Mouse (Mus musculus) urinary bladder, adult 2 months (tissue): Measurements from ENCODE around the gene Elovl6. TPM values are rescaled to one million over a fixed set of nuclear protein-coding genes. Genes with fewer than 3 reads are reported as not detected.

Source experiments
- DNase-seq: peaks from one replicate; pipeline ENCODE4 v3.0.0; 2022; ENCODE audit warnings: low spot score
- polyA plus RNA-seq: library from polyadenylated mRNA; depleted of rRNA; stranded (reverse); fragments of >200 nt; gene quantifications from 2 replicates; pipeline ENCODE4 v1.2.3, GENCODE M21; 2012

Elovl6 gene
- polyA plus RNA-seq, 1 experiment = 34.2 TPM

DNA sequence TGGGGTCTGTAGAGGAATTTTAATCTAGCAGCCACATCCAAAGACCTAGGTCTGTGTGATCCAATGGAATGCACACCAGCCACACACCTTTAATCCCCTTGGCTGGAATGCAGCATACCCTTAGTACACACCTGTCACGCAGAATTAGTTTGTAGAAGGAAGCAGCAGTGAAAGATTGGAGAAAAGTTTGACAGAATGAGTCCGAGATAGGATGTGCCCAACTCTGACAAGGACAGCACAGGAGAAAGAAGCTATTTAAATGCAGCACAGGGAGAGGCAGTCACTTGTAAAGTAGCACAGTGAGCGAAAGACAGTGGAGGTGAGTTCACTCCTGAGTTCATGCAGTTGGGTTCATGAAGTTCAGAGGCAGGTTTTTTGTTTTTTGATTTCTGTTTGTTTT lies 11.2 kb downstream of the Elovl6 start:
- no peak for DNase-seq

DNA sequence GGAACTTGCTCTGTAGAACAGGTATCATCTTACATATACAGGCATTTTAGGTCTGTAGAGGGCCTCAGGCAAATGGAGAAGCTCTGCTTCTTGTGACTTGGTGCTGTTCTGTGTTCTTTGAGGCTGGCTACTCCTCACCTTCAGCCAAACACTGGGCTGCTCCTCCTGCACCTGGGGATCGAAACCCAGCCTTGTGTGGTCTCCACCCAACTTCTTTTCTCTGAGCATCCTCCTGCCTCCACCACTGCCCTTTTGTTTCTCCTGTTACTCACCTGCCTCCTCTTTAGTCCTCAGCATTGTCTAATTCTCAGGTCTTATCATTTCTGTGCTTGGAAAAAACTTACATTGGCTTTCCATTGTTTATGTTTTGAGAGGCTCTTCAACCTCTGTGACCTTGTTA lies 12.1 kb downstream of the Elovl6 start:
- DNase-seq = no peak

DNA sequence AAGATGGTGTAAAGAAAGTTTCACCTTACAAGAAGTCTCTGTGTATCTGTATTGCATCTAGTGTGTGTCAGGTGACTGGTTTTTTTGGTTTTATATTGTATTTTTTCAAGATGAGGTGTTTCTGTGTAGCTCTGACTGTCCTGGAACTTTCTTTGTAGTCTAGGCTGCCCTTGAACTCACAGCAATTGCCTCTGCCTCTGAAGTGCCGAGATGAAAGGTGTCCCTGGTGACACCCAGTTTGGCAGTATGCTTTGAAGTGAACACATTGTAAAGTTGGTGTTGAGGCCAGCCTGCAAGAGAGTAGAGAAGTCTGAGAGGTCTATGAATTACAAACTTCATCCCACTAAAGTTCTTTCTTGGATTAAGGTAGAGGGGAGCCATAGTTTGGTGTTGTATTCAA lies 13.1 kb downstream of the Elovl6 start:
- no peak for DNase-seq

DNA sequence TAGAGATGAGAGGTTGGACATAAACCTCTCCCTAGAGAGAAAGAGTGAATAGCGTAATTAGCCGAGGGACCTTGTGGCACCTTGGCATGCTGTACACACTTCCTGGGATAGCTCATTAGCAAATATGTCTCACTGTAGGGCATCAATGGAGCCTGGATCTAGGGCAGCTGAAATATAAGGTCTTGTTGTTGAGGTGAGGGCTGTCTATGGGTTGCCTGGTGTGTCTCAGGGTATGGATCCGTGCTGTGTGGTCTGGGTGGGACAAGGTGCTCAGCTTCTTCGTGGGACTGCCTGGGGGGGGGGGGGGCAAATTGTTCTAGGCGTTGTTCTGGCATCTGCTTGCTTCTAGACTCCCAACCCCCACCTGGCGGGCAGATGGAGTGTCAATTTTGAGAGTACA lies 13.6 kb downstream of the Elovl6 start:
- no peak for DNase-seq

DNA sequence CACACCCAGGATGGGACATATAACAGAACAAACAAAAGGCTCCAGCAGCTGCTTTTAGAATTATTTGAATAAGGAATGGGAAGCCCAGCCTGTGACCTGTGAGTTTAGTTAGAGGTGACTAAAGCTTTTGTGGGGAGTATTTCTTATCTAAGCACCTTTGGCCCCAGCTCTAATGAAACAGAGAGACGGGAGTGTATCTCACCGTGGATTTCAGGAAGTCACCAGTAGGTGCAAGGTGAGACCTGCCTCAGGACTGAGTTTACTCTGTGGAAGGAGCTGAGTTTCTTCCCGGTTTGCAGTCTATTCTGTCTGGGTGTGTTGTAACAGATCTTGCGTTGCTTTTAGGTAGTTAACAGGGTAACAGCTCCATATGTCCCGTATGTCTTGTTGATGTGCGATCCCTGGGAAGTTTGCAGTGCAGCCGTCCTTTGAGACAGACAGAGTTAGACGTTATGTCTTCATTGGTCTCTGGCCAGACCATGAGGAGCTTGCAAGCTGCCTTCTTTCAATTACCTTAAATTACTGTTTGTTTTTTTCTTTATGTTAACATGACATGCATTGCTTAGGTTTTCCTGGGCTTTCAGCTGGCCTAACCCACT lies 15.8 kb downstream of the Elovl6 start:
- DNase-seq = no peak

DNA sequence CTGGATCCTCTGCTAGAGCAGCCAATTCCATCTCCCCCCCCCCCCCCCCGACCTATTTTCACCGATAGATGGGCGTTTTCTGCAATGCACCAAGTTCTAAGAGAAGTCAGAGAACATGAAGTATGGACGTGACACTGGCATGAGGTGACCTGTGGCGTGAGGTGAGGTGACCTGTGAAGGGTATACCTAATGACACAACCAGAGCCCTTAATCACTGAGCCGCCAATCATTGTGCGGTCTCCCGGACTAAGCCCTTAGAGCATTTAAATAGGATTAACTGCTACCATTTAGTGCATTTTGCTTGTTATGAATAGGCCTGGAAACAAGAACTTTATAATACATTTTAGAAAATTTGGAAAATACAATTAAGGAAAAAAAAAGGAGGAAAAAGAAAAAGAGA lies 16.6 kb downstream of the Elovl6 start:
- no peak for DNase-seq

DNA sequence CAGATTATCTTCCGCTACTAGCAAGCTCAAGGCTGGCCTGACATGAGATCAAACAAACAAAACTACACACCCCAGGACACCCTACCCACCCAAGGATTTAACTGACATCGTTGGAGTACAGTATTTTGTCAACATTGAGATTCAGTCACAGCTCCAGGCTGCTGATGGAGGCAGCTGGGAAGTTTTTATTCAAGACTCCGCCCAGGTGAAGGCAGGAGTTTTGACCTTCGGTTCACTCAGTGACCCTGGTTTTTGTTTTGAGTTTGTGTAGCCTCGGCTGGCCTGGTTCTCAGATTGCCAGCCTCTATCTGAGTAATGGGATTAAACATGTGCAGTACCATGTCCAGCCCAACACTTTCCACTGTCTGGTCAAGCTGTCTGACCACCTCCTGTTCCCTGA lies 17.4 kb downstream of the Elovl6 start:
- no peak for DNase-seq

DNA sequence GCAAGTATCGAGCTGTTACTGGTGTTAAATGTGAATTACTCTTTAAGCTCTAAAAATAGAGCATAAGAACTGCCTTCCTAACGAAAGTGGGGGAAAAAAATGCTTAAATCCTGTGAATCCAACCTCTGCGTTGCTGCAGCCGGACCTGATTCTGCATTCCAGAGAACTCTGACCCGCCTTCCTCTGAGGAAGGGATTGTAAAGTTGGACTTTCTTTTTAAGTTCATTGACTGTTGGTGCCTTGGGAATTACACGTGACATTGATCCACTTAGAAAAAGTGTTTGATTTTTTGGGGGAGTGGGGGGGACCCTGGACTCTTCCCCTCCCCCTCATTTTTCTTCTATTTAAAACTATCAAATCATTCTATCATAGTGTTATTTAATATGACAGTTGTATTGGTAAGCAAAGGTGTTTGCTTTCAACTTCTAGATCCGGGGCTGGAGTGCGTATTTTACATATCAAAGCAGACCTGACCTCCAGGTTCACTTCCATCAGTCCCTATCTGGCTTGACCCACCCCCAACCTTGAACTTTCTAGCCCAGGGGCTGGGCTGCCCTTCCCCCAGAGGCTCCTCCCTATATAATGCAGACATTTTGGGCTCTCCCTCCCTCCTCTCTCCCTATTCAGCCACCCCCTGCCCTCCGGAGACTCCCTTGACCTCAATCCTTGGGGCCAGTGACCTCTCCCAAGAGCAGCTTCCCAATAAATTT lies 19.6 kb downstream of the Elovl6 start:
- DNase-seq = no peak

DNA sequence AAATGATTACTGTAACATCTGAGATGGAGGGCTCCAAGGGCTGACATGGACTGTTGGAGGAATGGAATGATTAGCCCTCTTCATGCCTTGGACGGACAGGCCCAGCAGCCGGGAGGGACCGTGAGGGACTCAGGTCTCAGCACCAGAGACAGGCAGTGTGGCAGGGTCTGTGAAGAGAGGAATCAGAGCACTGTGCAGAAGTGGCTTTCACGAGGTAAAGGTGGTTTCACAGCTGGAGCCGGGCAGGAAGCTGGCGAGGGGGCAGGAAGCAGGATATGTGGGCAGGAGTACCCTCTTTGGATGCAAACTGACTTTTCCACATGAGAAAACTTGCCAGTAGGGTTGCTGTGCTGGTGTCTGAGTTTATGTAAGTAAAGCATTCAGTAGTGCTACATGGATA lies 20.2 kb downstream of the Elovl6 start:
- DNase-seq = no peak

DNA sequence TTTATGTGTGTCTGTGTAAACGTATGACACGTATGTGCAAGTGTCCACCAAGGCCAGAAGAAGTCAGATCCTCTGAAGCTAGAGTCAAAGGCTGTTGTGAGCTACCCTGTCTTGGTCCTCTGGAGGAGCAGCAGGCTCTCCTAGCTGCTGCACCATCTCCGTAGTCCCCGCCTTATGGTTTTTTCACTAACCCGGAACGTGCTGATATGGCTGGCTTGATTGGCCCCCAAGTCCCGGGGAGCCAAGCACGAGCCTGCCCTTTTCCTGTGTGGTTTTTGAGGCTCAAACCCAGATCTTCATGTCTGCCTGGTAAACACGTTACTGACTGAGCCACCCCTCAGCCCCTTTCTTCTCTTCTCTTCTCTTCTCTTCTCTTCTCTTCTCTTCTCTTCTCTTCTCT lies 21.0 kb downstream of the Elovl6 start:
- DNase-seq = no peak

DNA sequence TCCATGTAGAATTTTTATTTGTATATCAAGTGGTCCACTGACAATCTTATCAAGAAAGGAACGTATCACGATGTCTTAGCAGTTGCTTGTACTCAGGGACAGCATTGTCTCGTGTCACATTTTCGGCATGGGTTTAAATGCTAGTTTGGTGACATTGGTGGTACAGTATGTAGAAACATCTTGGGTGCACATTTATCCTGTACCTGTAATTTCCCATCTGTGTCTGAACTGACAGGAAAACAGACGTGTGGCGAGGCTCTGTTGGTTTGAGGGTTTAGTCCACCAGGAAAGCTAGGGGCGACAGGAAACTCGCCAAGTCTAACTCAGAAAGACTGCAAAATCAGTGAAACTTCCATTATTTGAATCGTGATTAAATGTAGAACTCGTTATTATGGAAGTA lies 21.5 kb downstream of the Elovl6 start:
- no peak for DNase-seq

DNA sequence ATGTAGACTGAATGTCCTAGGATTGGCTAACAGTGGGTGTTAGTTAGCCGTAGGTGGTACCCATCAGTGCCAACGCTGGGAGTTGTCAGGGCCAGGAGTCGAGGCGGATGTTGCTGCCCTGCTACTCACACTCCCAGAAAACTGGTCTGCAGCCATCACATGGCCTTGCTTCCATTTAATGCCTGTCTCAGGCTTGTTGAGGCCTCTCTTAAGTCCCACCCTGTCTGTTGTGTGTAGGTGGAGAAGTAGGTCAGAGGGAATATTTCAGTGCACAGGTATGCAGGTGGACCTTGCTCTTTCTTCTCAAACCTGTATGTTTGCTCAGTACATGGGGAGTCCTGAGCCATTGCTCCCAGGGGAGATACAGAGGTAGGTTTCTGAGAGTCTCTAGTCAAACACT lies 22.3 kb downstream of the Elovl6 start:
- no peak for DNase-seq

DNA sequence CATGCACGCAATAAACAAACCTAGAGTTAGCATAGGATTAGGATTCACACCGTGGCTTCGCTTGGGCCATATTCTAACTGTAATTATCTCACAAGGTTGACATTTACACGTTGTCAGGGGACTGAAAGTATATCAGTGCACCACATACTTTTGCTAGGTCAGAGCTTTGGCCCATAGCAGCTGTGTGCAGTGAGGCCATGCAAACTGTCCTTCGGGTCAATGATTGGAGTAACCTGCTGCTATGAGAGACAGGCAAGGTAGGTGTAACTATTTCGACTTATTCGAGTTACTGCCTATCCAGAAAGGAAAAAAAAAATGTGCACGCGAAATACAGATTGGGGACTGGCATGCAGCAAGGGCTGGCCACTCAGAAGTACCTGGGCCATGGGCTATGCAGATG lies 24.9 kb downstream of the Elovl6 start:
- no peak for DNase-seq

DNA sequence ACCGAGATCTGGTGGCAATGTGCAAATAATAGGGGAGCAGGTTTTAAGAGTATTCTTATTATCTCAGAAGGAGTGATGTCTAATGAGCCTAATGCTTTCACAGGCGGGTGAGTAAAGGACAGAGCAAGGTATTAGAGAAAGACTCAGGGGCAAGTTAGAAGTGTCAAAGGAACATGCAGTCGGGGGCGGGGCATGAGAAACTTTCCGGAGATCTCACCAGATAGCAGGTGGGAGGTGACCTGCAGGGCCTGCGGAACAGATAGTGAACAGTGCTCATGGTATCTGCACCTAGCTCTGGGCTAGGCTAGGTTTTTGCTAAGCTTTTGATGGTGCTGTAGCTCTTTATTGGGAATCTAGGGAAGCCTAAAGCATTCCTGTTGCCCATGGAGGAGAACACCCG lies 25.4 kb downstream of the Elovl6 start:
- DNase-seq = no peak

DNA sequence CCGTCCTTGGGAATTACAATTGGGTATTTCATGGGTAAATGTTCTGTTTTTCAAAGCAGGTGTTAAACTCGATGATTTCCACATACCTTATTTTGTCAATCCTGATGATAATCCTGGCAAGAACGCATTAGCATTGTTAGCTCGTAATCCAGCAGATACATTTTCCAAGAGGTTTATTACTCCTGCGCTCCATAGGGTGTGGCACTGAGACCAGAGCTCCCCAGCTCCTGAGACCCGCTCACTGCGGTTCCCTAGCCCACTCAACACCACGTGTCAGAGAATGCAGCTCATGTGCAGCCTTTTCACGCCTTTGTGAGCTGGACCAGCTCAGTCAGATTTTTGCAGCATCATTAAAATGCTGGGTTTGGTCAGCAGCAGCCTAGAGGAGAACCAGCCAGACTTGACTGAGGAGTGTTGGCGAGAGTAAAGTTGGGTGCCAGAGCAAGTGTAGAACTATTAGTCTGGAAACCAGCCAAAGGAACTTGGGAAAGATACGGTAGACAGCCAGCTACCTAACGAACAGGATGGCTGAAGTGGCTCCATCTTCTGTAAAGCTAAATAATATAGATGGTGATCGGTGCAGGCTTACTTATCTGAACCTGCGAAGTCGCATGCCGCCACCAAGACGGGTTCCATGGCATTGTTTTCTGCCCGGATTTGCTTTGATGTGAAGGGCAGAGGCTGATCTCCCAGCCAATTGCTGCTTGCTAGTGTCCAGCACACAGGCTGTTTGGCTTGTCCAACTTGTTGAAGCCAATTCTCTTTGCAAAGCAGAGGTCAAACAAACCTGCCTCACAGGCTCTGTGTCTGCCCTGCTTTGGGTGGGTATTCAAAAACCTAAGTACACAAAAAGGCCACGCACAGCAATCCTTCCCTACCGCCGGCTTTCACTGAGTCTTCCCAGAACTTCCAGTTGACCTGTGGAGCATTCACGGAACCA lies 26.1 kb downstream of the Elovl6 start:
- DNase-seq = no peak

DNA sequence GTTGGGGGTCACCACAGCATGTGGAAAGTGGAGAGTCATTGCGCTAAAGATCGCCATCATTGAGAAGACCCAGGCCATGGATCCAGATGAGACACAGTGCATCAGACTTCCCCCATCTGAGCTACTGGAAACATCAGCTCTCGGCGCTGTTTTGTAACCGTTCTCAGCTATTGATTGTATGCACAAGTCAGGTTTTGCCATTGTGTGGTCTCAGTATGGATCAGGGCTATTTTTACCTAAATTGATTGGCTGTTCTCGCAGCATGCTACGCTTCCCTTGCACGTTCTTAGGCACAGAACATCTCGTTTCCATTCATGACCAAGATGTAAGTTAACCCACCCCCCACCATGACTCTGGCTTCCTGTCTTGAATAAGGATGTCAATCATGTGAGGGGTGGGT lies 27.9 kb downstream of the Elovl6 start:
- DNase-seq = no peak

DNA sequence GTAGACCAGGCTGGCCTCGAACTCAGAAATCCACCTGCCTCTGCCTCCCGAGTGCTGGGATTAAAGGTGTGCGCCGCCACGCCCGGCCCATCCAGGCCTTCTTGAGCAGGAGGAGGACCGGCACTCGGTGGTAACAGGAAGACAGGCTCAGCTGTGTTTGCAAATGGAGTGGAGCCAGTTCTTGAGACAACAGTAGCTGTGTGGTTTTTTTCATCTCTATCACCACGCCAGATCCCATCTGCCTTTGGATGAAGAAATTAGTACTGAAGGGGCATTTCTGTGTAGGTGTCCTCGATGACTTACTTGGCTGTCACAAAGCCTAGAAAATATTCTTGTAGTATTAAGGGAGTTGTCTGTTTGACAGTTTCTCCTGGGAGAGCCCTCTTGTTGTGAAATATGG lies 28.9 kb downstream of the Elovl6 start:
- DNase-seq = no peak

DNA sequence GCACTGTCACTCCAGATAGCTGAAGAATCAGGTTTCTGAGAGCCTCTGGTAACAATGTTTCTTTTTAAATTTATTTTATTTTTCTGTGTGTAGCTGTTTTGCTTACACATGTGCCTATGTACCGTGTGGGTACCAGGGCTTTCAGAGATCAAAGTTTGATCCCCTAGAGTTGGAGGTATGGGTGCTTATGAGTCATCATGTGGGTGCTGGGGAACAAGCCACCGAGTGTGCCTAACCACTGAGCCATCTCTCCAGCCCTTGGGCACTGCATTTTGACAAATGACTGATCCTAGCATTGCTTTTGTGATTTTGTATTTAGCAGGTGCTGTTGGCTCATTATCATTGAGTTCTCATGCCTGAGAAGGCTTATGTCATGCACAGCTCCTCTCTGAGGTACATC lies 29.7 kb downstream of the Elovl6 start:
- no peak for DNase-seq

DNA sequence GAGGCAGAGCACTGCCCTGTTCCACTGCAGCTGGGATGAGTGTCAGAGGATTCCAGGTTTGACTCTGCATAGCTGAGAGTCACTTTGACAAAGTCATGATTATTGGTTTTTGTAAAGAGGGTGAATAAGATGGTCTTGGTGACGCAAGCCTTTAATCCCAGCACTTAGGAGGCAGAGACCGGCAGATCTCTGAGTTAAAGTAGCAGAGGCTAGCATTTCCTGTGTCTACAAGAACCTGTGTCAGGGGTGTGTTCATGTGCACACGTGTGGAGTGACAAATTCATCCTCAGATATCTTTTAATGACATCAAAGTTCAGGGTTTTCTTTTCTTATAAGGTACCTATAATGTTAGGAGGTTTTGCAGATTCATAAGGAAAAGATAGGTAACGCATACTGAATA lies 30.3 kb downstream of the Elovl6 start:
- no peak for DNase-seq

DNA sequence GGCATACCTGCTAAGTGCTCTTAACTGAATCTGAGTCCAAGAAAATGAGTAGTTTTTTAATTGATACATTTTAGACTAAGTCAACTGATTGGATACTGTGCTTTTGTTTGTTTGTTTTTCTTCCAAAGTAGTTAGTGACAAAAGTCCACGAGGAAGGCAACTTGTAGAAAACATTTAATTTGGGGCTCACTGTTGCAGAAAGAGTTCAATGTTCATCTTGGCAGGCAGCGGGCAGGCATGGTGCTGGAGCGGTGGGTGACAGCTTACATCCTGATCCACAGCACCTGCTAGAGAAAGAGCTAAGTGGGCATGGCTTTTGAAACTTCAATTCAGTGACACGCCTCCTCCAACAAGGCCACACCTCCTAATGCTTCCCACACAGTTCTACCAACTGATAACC lies 31.7 kb downstream of the Elovl6 start:
- DNase-seq = no peak

DNA sequence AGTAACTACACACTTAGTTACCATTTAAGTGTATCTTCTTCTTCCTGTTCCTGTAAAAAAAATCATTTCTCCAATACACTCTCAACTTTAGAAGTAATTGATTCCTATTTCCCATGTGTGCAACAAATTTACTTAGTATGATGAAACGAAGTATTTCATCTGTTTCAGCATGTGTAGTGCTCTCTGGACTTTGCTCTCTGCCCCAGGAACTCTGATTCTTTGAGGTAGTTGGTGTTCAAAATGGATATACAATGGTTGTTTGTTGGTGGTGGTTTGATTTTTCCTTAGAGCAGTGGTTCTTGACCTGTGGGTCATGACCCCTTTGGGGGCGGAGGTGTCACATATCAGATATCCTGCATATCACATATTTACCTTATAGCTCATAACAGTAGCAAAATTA lies 32.7 kb downstream of the Elovl6 start:
- DNase-seq = no peak

DNA sequence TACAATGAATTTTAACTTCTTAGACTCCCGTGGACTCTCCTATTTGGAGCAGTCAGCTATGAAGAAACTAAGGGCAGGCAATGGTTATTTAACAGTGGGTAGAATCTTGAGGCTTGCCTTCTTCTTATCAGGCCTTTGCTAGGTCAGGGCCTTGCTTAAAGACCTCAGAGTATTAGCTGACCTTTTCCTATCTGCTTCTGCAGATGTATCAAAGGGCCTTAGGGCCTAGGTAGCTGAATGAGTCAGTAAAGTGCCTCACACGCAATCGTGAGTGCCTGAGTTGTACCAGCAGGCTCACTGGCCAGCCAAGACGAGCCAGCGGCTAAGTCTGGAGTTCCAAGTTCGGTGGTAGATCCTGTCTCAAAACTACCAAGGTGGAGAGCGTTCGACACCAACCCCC lies 33.3 kb downstream of the Elovl6 start:
- DNase-seq = no peak

DNA sequence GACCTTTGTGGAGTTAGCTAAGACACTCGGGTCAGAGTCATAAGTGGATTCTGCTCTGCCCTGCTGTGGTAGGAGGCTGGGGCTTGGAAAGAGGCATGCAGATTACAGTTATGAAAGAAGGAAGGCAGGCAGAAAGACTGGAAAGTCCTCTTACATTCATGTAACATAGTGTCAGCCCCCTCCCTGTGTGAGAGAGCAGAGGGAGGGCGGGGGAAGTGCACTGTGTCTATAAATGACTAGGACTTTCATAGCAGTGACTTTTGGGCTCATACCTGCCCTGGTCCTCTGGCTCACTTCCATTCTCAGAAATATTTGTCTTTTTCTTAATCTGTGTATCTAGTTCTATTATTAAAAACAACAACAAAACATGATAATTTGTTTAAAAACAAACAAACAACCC lies 33.9 kb downstream of the Elovl6 start:
- no peak for DNase-seq
